Mouse (Mus musculus): Measurements from ENCODE around the gene Mpz. TPM values are rescaled to one million over a fixed set of nuclear protein-coding genes. Genes with fewer than 3 reads are reported as not detected.

Gene Mpz
- polyA plus RNA-seq, 1 experiment from 2014 or later = 0.91 TPM

Other genes with a start within 250 kb of the Mpz start
- 0.15 TPM in 1 of 2 replicates, not detected in the other for gene Fcrlb, start 237.8 kb upstream of the Mpz start, polyA plus RNA-seq (2016; fragmentation: Nextera tagmentation; extraction: Ambion mirVana)
- not detected in 2 replicates for gene Fcrla, start 223.1 kb upstream of the Mpz start, polyA plus RNA-seq (2016; fragmentation: Nextera tagmentation; extraction: Ambion mirVana)
- gene Fcgr2b, start 174.2 kb upstream of the Mpz start, polyA plus RNA-seq (2016; fragmentation: Nextera tagmentation; extraction: Ambion mirVana) = not detected in 2 replicates
- gene Fcgr4, start 131.8 kb upstream of the Mpz start, polyA plus RNA-seq (2016; fragmentation: Nextera tagmentation; extraction: Ambion mirVana) = 0.31 TPM in 1 of 2 replicates, not detected in the other
- gene Fcgr3, start 85.8 kb upstream of the Mpz start, polyA plus RNA-seq (2016; fragmentation: Nextera tagmentation; extraction: Ambion mirVana) = 3.8 and 5.5 TPM in 2 replicates
- 1.1 and 2.0 TPM in 2 replicates for gene Cfap126, start 36.8 kb upstream of the Mpz start, polyA plus RNA-seq (2016; fragmentation: Nextera tagmentation; extraction: Ambion mirVana)
- 260 and 264 TPM in 2 replicates for gene Sdhc, start 108 bp upstream of the Mpz start, polyA plus RNA-seq (2016; fragmentation: Nextera tagmentation; extraction: Ambion mirVana)
- 5.2 and 6.7 TPM in 2 replicates for gene Pcp4l1, start 45.6 kb downstream of the Mpz start, polyA plus RNA-seq (2016; fragmentation: Nextera tagmentation; extraction: Ambion mirVana)
- 0.21 TPM in 2 replicates for gene Nr1i3, start 63.3 kb downstream of the Mpz start, polyA plus RNA-seq (2016; fragmentation: Nextera tagmentation; extraction: Ambion mirVana)
- gene Tomm40l, start 71.8 kb downstream of the Mpz start, polyA plus RNA-seq (2016; fragmentation: Nextera tagmentation; extraction: Ambion mirVana) = 32.4 and 33.3 TPM in 2 replicates
- 2.7 and 3.1 TPM in 2 replicates for gene Apoa2, start 74.3 kb downstream of the Mpz start, polyA plus RNA-seq (2016; fragmentation: Nextera tagmentation; extraction: Ambion mirVana)
- gene Fcer1g, start 83.7 kb downstream of the Mpz start, polyA plus RNA-seq (2016; fragmentation: Nextera tagmentation; extraction: Ambion mirVana) = 12.4 and 16.5 TPM in 2 replicates
- gene Adamts4, start 99.7 kb downstream of the Mpz start, polyA plus RNA-seq (2016; fragmentation: Nextera tagmentation; extraction: Ambion mirVana) = 11.8 and 12.7 TPM in 2 replicates
- gene Ndufs2, start 100.7 kb downstream of the Mpz start, polyA plus RNA-seq (2016; fragmentation: Nextera tagmentation; extraction: Ambion mirVana) = 269 and 279 TPM in 2 replicates
- gene B4galt3, start 119.6 kb downstream of the Mpz start, polyA plus RNA-seq (2016; fragmentation: Nextera tagmentation; extraction: Ambion mirVana) = 68.7 and 70.8 TPM in 2 replicates
- 52.0 and 57.5 TPM in 2 replicates for gene Ppox, start 130.5 kb downstream of the Mpz start, polyA plus RNA-seq (2016; fragmentation: Nextera tagmentation; extraction: Ambion mirVana)
- gene Usp21, start 137.3 kb downstream of the Mpz start, polyA plus RNA-seq (2016; fragmentation: Nextera tagmentation; extraction: Ambion mirVana) = 106 and 107 TPM in 2 replicates
- gene Ufc1, start 144.3 kb downstream of the Mpz start, polyA plus RNA-seq (2016; fragmentation: Nextera tagmentation; extraction: Ambion mirVana) = 100 and 105 TPM in 2 replicates
- gene Dedd, start 178.4 kb downstream of the Mpz start, polyA plus RNA-seq (2016; fragmentation: Nextera tagmentation; extraction: Ambion mirVana) = 50.3 and 50.4 TPM in 2 replicates
- gene Nit1, start 194.9 kb downstream of the Mpz start, polyA plus RNA-seq (2016; fragmentation: Nextera tagmentation; extraction: Ambion mirVana) = 33.6 and 36.8 TPM in 2 replicates
- 156 TPM in 2 replicates for gene Pfdn2, start 195.0 kb downstream of the Mpz start, polyA plus RNA-seq (2016; fragmentation: Nextera tagmentation; extraction: Ambion mirVana)
- 1.2 and 1.6 TPM in 2 replicates for gene Klhdc9, start 210.1 kb downstream of the Mpz start, polyA plus RNA-seq (2016; fragmentation: Nextera tagmentation; extraction: Ambion mirVana)
- gene Nectin4, start 219.4 kb downstream of the Mpz start, polyA plus RNA-seq (2016; fragmentation: Nextera tagmentation; extraction: Ambion mirVana) = 2.6 and 4.6 TPM in 2 replicates
- 0.65 and 0.72 TPM in 2 replicates for gene Arhgap30, start 238.2 kb downstream of the Mpz start, polyA plus RNA-seq (2016; fragmentation: Nextera tagmentation; extraction: Ambion mirVana)

All from embryonic facial prominence, embryonic 10.5 days (tissue).